Mouse (Mus musculus) intestine, postnatal 0 days (tissue): ENCODE results near the gene 6430531B16Rik. TPM values are rescaled to one million over a fixed set of nuclear protein-coding genes. Genes with fewer than 3 reads are reported as not detected.

Experiments used
- ATAC-seq: fragments of 200-750 bp; cut with Nextera tagmentation; 2 replicates; pipeline ENCODE4 v1.8.0; 2017; ENCODE audit warnings: mild to moderate bottlenecking, moderate TSS enrichment, moderate library complexity
- H3K27ac ChIP-seq: fragments of 300-500 bp; sonication (generic); 2 replicates; pipeline ENCODE4 v1.5.1; 2014; ENCODE audit warnings: mild to moderate bottlenecking, low read depth, low read length, moderate library complexity
- H3K27me3 ChIP-seq: fragments of 300-500 bp; sonication (generic); replicated peaks from 2 replicates; pipeline ENCODE4 v1.6.1; 2014; ENCODE audit warnings: low read length, mixed read lengths; ENCODE audit not compliant: control insufficient read depth, insufficient read depth
- H3K36me3 ChIP-seq: fragments of 300-500 bp; sonication (generic); 2 replicates; pipeline ENCODE4 v1.6.1; 2014; ENCODE audit warnings: mild to moderate bottlenecking, moderate library complexity; ENCODE audit not compliant: control insufficient read depth, insufficient read depth
- H3K4me1 ChIP-seq: fragments of 300-500 bp; sonication (generic); replicated peaks from 2 replicates; pipeline ENCODE4 v1.6.1; 2014; ENCODE audit warnings: antibody characterized with exemption, low read length, mixed read lengths; ENCODE audit not compliant: control insufficient read depth, insufficient read depth
- H3K4me2 ChIP-seq: fragments of 300-500 bp; sonication (generic); replicated peaks from 2 replicates; pipeline ENCODE4 v1.6.1; 2014; ENCODE audit warnings: low read depth, mild to moderate bottlenecking, moderate library complexity
- H3K4me3 ChIP-seq: fragments of 300-500 bp; sonication (generic); 2 replicates; pipeline ENCODE4 v1.5.1; 2014; ENCODE audit warnings: low read depth, low read length
- H3K9ac ChIP-seq: fragments of 300-500 bp; sonication (generic); 2 replicates; pipeline ENCODE4 v1.6.1; 2014; ENCODE audit warnings: mild to moderate bottlenecking, low read depth, low read length
- H3K9me3 ChIP-seq: fragments of 300-500 bp; sonication (generic); 2 replicates; pipeline ENCODE4 v1.6.1; 2016; ENCODE audit warnings: mixed run types; ENCODE audit not compliant: control insufficient read depth
- CTCF ChIP-seq: sonication (generic); IDR thresholded peaks from 2 replicates; pipeline ENCODE4 v1.5.1; 2016; ENCODE audit warnings: low read depth, mild to moderate bottlenecking, control low read depth, antibody characterized with exemption, moderate library complexity
- WGBS: fragments of 180-500 bp; shearing (Covaris S2); extraction: QIAGEN DNeasy Blood & Tissue Kit; methylation state at CpG from one replicate; pipeline ENCODE4 v1.1.7; 2014; 5-methylcytosine and 5-hydroxymethylcytosine counted together
- polyA plus RNA-seq: library from polyadenylated mRNA; unstranded; fragments of >200 nt; fragmentation: Nextera tagmentation; extraction: Ambion mirVana; gene quantifications from 2 replicates; pipeline ENCODE4 v1.2.1, GENCODE M21; 2015

6430531B16Rik gene
- polyA plus RNA-seq, 1 experiment from 2014 or later, result 0.16 TPM

- Histone ChIP-seq H3K4me2 (no peak overlapping the region), H3K9ac (no peak overlapping the region), H3K27me3 (no peaks in the 10 kb centered on the region), H3K4me3 (no peak overlapping the region), H3K9me3 (no peaks in the 10 kb centered on the region), H3K27ac (no peak overlapping the region), H3K36me3 (no peaks in the 10 kb centered on the region), H3K4me1 (no peaks in the 10 kb centered on the region)
- WGBS, result 62% methylated on average over 5 of the region's 5 CpGs
- TF ChIP-seq CTCF, result no peak
- no peak for ATAC-seq
Observed at GRCm38 (mm10) chr7:139968428-139968827, 10.1 kb downstream of the 6430531B16Rik start.

GRCm38 (mm10) chr7:139967175-139967574, 11.4 kb downstream of the 6430531B16Rik start:
- no peaks in the 10 kb centered on the region for H3K9me3 ChIP-seq
- H3K27me3 ChIP-seq, result no peaks in the 10 kb centered on the region
- no peak for TF ChIP-seq CTCF
- no peaks in the 10 kb centered on the region for H3K4me1 ChIP-seq
- no peak overlapping the region for H3K4me3 ChIP-seq
- ATAC-seq, result no peak
- H3K27ac ChIP-seq, result no peak overlapping the region
- WGBS, result 23% methylated on average over 4 of the region's 4 CpGs
- H3K4me2 ChIP-seq, result no peak overlapping the region
- H3K9ac ChIP-seq, result no peak overlapping the region
- no peaks in the 10 kb centered on the region for H3K36me3 ChIP-seq

- H3K9ac ChIP-seq, result no peak overlapping the region
- no peaks in the 10 kb centered on the region for H3K4me1 ChIP-seq
- no peak overlapping the region for H3K4me2 ChIP-seq
- TF ChIP-seq CTCF, result no peak
- no peak overlapping the region for H3K27ac ChIP-seq
- WGBS, result 33% methylated on average over 4 of the region's 4 CpGs
- no peaks in the 10 kb centered on the region for H3K9me3 ChIP-seq
- ATAC-seq, result no peak
- H3K36me3 ChIP-seq, result no peaks in the 10 kb centered on the region
- no peak overlapping the region for H3K4me3 ChIP-seq
- H3K27me3 ChIP-seq, result no peaks in the 10 kb centered on the region
Observed at GRCm38 (mm10) chr7:139963814-139964213, 14.7 kb downstream of the 6430531B16Rik start.

GRCm38 (mm10) chr7:139961141-139961540, 17.4 kb downstream of the 6430531B16Rik start:
- no peak for ATAC-seq
- H3K4me3 ChIP-seq, result no peak overlapping the region
- H3K4me2 ChIP-seq, result no peak overlapping the region
- H3K4me1 ChIP-seq, result no peaks in the 10 kb centered on the region
- no peaks in the 10 kb centered on the region for H3K36me3 ChIP-seq
- 83% methylated on average over 10 of the region's 10 CpGs for WGBS
- no peak overlapping the region for H3K27ac ChIP-seq
- no peak overlapping the region for H3K9ac ChIP-seq
- H3K9me3 ChIP-seq, result no peaks in the 10 kb centered on the region
- no peaks in the 10 kb centered on the region for H3K27me3 ChIP-seq
- no peak for TF ChIP-seq CTCF

- 17% methylated on average over 11 of the region's 11 CpGs for WGBS
- Histone ChIP-seq H3K27ac (no peak overlapping the region), H3K9me3 (no peaks in the 10 kb centered on the region), H3K9ac (no peak overlapping the region), H3K27me3 (no peaks in the 10 kb centered on the region), H3K4me1 (no peaks in the 10 kb centered on the region), H3K36me3 (no peaks in the 10 kb centered on the region), H3K4me2 (no peak overlapping the region), H3K4me3 (no peak overlapping the region)
- ATAC-seq, result no peak
- TF ChIP-seq CTCF, result no peak
Observed at GRCm38 (mm10) chr7:139957958-139958357, 20.6 kb downstream of the 6430531B16Rik start.

GRCm38 (mm10) chr7:139957437-139957836, 21.1 kb downstream of the 6430531B16Rik start:
- Histone ChIP-seq H3K4me1 (no peaks in the 10 kb centered on the region), H3K9ac (no peak overlapping the region), H3K27ac (no peak overlapping the region), H3K9me3 (no peaks in the 10 kb centered on the region), H3K4me2 (no peak overlapping the region), H3K4me3 (no peak overlapping the region), H3K36me3 (no peaks in the 10 kb centered on the region), H3K27me3 (no peaks in the 10 kb centered on the region)
- no peak for TF ChIP-seq CTCF
- 57% methylated on average over 11 of the region's 11 CpGs for WGBS
- no peak for ATAC-seq

- Histone ChIP-seq H3K4me1 (no peaks in the 10 kb centered on the region), H3K36me3 (no peaks in the 10 kb centered on the region), H3K4me3 (no peak overlapping the region), H3K9ac (no peak overlapping the region), H3K4me2 (no peak overlapping the region), H3K9me3 (no peaks in the 10 kb centered on the region), H3K27ac (no peak overlapping the region), H3K27me3 (no peaks in the 10 kb centered on the region)
- ATAC-seq, result no peak
- 72% methylated on average over 3 of the region's 3 CpGs for WGBS
- TF ChIP-seq CTCF, result no peak
Observed at GRCm38 (mm10) chr7:139956658-139957057, 21.9 kb downstream of the 6430531B16Rik start.
